1 mouse cellular context compared by ENCODE assay signal in genomic region chr5:134970671-134971070, GRCm38 (mm10).
TF ChIP-seq lines count a peak whose summit lies in the region.

No protein-coding gene starts in this region.

TF ChIP-seq in MEL, 35 proteins besides CTCF, POLR2A, EP300 and RAD21 (continued from another document):
- TF ChIP-seq POLR2AphosphoS5 (IDR thresholded peaks at IDR 0.05; ENCODE audit: borderline replicate concordance, low read depth, low read length): peak; percentile 83
- no peak for TF ChIP-seq USF1 (IDR thresholded peaks at IDR 0.05; ENCODE audit: low read depth, low read length)
